Mouse (Mus musculus) forebrain, postnatal 0 days (tissue): ENCODE measurements at regions not wholly inside any gene's neighbourhood (a gene's known extent, or its start where the extent isn't known, plus 50 kb on each side); places are given as distances from the start of the nearest gene placed in this dataset.
A peak's percentile ranks its signal among the peaks of the same experiment; 100 is the strongest.

ENCODE experiments used
- ATAC-seq: fragments of 200-750 bp; cut with Nextera tagmentation; 2 replicates; pipeline ENCODE4 v1.8.0; 2017; ENCODE audit warnings: mild to moderate bottlenecking, moderate library complexity
- DNase-seq: peaks from one replicate; pipeline ENCODE4 v3.0.0-alpha.2; 2015
- H3K27ac ChIP-seq: fragments of 300-500 bp; sonication (generic); 2 replicates; pipeline ENCODE4 v1.5.1; 2014; ENCODE audit warnings: low read depth, mild to moderate bottlenecking, antibody characterized with exemption, low read length, moderate library complexity, mixed read lengths
- H3K27me3 ChIP-seq: fragments of 300-500 bp; sonication (generic); 2 replicates; pipeline ENCODE4 v1.6.1; 2014; ENCODE audit warnings: mild to moderate bottlenecking, low read length, mixed read lengths; ENCODE audit not compliant: insufficient read depth
- H3K36me3 ChIP-seq: fragments of 300-500 bp; sonication (generic); 2 replicates; pipeline ENCODE4 v1.6.1; 2014; ENCODE audit warnings: mild to moderate bottlenecking, moderate library complexity; ENCODE audit not compliant: insufficient read depth
- H3K4me1 ChIP-seq: fragments of 300-500 bp; sonication (generic); 2 replicates; pipeline ENCODE4 v1.6.1; 2014; ENCODE audit warnings: antibody characterized with exemption; ENCODE audit not compliant: insufficient read depth
- H3K4me2 ChIP-seq: fragments of 300-500 bp; sonication (generic); 2 replicates; pipeline ENCODE4 v1.6.1; 2014; ENCODE audit warnings: low read depth, mild to moderate bottlenecking, moderate library complexity
- H3K4me3 ChIP-seq: fragments of 300-500 bp; sonication (generic); 2 replicates; pipeline ENCODE4 v1.5.1; 2014; ENCODE audit warnings: low read depth, low read length, mixed read lengths
- H3K9ac ChIP-seq: fragments of 300-500 bp; sonication (generic); 2 replicates; pipeline ENCODE4 v1.6.1; 2014; ENCODE audit warnings: mild to moderate bottlenecking
- H3K9me3 ChIP-seq: fragments of 300-500 bp; sonication (generic); 2 replicates; pipeline ENCODE4 v1.6.1; 2016; ENCODE audit warnings: low read length
- CTCF ChIP-seq: sonication (generic); IDR thresholded peaks from 2 replicates; pipeline ENCODE4 v1.5.1; 2016; ENCODE audit warnings: antibody characterized with exemption, control low read depth, low read depth
- WGBS: fragments of 180-500 bp; shearing (Covaris S2); extraction: QIAGEN DNeasy Blood & Tissue Kit; methylation state at CpG from one replicate; pipeline ENCODE4 v1.1.7; 2014; 5-methylcytosine and 5-hydroxymethylcytosine counted together

GRCm38 (mm10) chr17:4380873-4381272 lies 613.3 kb upstream of the Arid1b start:
- Histone ChIP-seq H3K4me1 (no peaks in the 10 kb centered on the region), H3K27me3 (no peaks in the 10 kb centered on the region)
- TF ChIP-seq CTCF: no peak

GRCm38 (mm10) chr17:4381896-4382685 lies 612.0 kb upstream of the Arid1b start:
- DNase-seq (peak; percentile 50), ATAC-seq (peak; percentile 60)
- no peak for TF ChIP-seq CTCF
- no peaks in the 10 kb centered on the region for H3K9me3 ChIP-seq
- WGBS: 53% methylated on average over 13 of the region's 13 CpGs
- no peaks in the 10 kb centered on the region for H3K36me3 ChIP-seq
- no peak overlapping the region for H3K9ac ChIP-seq
- peak overlapping the region; percentile 47 for H3K27ac ChIP-seq
- no peaks in the 10 kb centered on the region for H3K4me1 ChIP-seq
- no peak overlapping the region for H3K4me2 ChIP-seq
- no peak overlapping the region for H3K4me3 ChIP-seq
- no peaks in the 10 kb centered on the region for H3K27me3 ChIP-seq

More at GRCm38 (mm10) chr17:4380873-4381272, 613.3 kb upstream of the Arid1b start:
- ATAC-seq (no peak), DNase-seq (no peak)
- Histone ChIP-seq H3K4me2 (no peak overlapping the region), H3K27ac (no peak overlapping the region), H3K9ac (no peak overlapping the region), H3K36me3 (no peaks in the 10 kb centered on the region), H3K4me3 (no peak overlapping the region), H3K9me3 (no peaks in the 10 kb centered on the region)

GRCm38 (mm10) chr17:4382716-4383115 lies 611.4 kb upstream of the Arid1b start:
- H3K9ac ChIP-seq: no peak overlapping the region
- H3K4me2 ChIP-seq: no peak overlapping the region
- no peak overlapping the region for H3K4me3 ChIP-seq
- peak; percentile 32; the same call in 1 of the 2 replicates for ATAC-seq
- H3K36me3 ChIP-seq: no peaks in the 10 kb centered on the region
- H3K4me1 ChIP-seq: no peaks in the 10 kb centered on the region
- no peak for TF ChIP-seq CTCF
- no peaks in the 10 kb centered on the region for H3K27me3 ChIP-seq
- peak overlapping the region; percentile 21; the same call in 1 of the 2 replicates for H3K27ac ChIP-seq
- peak; percentile 48 for DNase-seq
- no peaks in the 10 kb centered on the region for H3K9me3 ChIP-seq

GRCm38 (mm10) chr17:4387616-4388015 lies 606.5 kb upstream of the Arid1b start:
- ATAC-seq (no peak), DNase-seq (no peak)
- no peaks in the 10 kb centered on the region for H3K27me3 ChIP-seq
- no peak overlapping the region for H3K9ac ChIP-seq
- H3K36me3 ChIP-seq: no peaks in the 10 kb centered on the region
- TF ChIP-seq CTCF: no peak
- H3K27ac ChIP-seq: no peak overlapping the region
- no peaks in the 10 kb centered on the region for H3K4me1 ChIP-seq
- no peaks in the 10 kb centered on the region for H3K9me3 ChIP-seq
- H3K4me2 ChIP-seq: no peak overlapping the region
- WGBS: 57% methylated on average over 4 of the region's 4 CpGs
- no peak overlapping the region for H3K4me3 ChIP-seq

- no peaks in the 10 kb centered on the region for H3K27me3 ChIP-seq
- DNase-seq: no peak
- 90% methylated on average over 4 of the region's 4 CpGs for WGBS
- H3K4me2 ChIP-seq: no peak overlapping the region
- no peak for ATAC-seq
- no peak for TF ChIP-seq CTCF
- no peak overlapping the region for H3K4me3 ChIP-seq
- no peak overlapping the region for H3K27ac ChIP-seq
- H3K4me1 ChIP-seq: no peaks in the 10 kb centered on the region
- no peak overlapping the region for H3K9ac ChIP-seq
- H3K9me3 ChIP-seq: no peaks in the 10 kb centered on the region
- H3K36me3 ChIP-seq: no peaks in the 10 kb centered on the region
These were observed 604.1 kb upstream of the Arid1b start for GRCm38 (mm10) chr17:4390012-4390411.

GRCm38 (mm10) chr17:4390577-4390976 lies 603.6 kb upstream of the Arid1b start:
- Histone ChIP-seq H3K4me3 (no peak overlapping the region), H3K27ac (no peak overlapping the region), H3K9me3 (no peaks in the 10 kb centered on the region), H3K4me1 (no peaks in the 10 kb centered on the region), H3K36me3 (no peaks in the 10 kb centered on the region), H3K9ac (no peak overlapping the region), H3K27me3 (no peaks in the 10 kb centered on the region), H3K4me2 (no peak overlapping the region)
- no peak for ATAC-seq
- DNase-seq: no peak
- no peak for TF ChIP-seq CTCF

GRCm38 (mm10) chr17:4391210-4391609 lies 602.9 kb upstream of the Arid1b start:
- H3K9me3 ChIP-seq: no peaks in the 10 kb centered on the region
- no peaks in the 10 kb centered on the region for H3K4me1 ChIP-seq
- no peak overlapping the region for H3K4me2 ChIP-seq
- 52% methylated on average over 1 of the region's 1 CpGs for WGBS
- no peaks in the 10 kb centered on the region for H3K36me3 ChIP-seq
- no peak for TF ChIP-seq CTCF
- no peak overlapping the region for H3K4me3 ChIP-seq
- no peak for ATAC-seq
- no peak overlapping the region for H3K9ac ChIP-seq
- H3K27me3 ChIP-seq: no peaks in the 10 kb centered on the region
- no peak for DNase-seq
- H3K27ac ChIP-seq: no peak overlapping the region
